Mouse (Mus musculus): ENCODE data around the gene Gm5475.

GRCm38 (mm10) chr15:100473926-100474503, 52.1 kb downstream of the Gm5475 start:
- TF ChIP-seq CTCF (IDR thresholded peaks at IDR 0.05; ENCODE audit: low read depth), result no peak
- TF ChIP-seq EP300 (optimal IDR thresholded peaks at IDR 0.05), result no peak
